Mouse (Mus musculus): ENCODE results near the gene Ccdc136.

Gene Ccdc136

GRCm38 (mm10) chr6:29436461-29436934 is 40.4 kb downstream of the Ccdc136 start:
- DNase-seq (ENCODE audit: low read depth, low spot score): no peak

- no peak for DNase-seq (ENCODE audit: low read depth, low spot score)
Observed at GRCm38 (mm10) chr6:29439251-29439650, 43.1 kb downstream of the Ccdc136 start.

- no peak for DNase-seq (ENCODE audit: low read depth, low spot score)
Observed at GRCm38 (mm10) chr6:29439789-29440188, 43.7 kb downstream of the Ccdc136 start.

DNA sequence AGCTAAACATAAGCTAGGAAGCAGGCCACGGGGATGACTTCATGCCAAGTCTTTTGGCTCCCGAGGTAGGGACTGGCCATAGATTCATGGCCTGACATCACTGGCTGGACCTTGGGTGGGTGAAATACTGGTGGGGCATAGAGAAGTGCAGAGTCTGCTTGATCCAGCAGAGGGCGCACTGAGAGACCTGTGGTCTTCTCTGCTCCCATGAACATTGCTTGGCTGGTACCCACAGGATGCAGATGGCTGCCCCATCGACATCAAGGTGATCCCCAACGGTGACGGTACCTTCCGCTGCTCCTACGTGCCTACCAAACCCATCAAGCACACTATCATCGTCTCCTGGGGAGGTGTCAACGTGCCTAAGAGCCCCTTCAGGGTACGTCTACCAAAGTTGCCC is 48.7 kb downstream of the Ccdc136 start:
- peak; percentile 52 for DNase-seq (ENCODE audit: low read depth, low spot score)

DNA sequence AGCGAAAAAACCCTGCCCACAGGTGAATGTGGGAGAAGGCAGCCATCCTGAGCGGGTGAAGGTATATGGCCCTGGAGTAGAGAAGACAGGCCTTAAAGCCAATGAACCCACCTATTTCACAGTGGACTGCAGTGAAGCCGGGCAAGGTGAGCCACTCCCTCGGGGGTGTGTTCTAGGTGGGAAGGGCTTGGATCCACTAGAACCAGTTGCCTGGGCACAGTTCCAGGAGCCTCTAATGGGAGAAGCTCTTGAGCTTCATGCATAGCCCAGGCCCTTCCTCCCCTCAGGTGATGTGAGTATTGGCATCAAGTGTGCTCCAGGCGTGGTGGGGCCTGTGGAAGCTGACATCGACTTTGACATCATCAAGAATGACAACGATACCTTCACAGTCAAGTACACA is 49.2 kb downstream of the Ccdc136 start:
- DNase-seq (ENCODE audit: low read depth, low spot score): no peak

DNA sequence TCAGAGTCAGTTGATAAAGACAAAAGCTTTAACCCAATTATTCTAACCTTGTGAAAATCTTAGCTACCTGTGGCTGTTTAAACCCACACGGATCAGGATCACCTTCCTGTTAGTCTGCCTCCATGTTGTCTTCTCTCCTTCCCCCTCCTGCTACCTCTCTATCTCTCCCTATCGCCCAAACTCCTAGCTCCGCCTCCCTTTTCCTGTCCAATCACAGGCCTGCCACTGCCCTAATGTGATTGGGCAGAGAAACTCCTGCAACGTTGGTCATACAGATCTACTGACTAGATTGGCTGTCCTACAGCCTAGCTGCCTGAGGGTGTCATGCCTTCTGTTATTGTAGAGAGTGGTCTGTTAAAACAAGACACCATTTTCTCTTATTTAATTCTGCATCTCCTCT is 53.7 kb downstream of the Ccdc136 start:
- no peak for DNase-seq (ENCODE audit: low read depth, low spot score)

DNA sequence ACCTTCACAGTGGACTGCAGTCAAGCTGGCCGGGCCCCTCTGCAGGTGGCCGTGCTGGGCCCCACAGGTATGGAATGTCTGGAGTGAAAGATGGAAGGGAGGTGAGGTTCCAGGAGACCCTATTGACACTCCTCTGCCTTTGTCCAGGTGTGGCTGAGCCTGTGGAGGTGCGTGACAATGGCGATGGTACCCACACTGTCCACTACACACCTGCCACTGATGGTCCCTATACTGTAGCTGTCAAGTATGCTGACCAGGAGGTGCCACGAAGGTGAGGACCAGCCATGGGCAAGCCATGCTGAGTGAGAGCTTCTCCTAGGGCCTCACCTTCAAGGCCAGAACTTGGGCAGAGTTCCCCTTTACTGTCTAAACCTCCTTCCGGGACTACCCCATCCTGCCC is 54.6 kb downstream of the Ccdc136 start:
- no peak for DNase-seq (ENCODE audit: low read depth, low spot score)

DNA sequence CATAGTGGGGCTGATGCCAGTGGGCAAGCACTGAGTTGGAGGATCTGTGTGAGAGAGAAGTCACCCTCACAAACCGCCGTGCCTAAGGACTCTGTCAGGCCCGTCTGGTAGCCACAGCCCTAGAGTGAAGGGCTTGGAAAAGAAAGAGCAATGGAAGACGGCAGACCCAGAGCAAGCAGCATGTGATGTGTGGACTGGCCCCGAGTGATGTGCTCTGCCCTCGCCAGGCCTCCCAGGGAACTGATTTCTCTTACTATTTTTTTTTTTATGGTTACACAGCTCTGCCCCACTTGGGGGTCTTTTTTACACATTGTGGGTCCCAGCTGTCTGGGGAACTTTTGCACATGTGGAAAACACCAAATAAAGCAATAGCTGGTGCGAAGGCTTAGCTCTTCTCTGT is 65.4 kb downstream of the Ccdc136 start:
- no peak for DNase-seq (ENCODE audit: low read depth, low spot score)

- no peak for DNase-seq (ENCODE audit: low read depth, low spot score)
Observed at GRCm38 (mm10) chr6:29463388-29463787, 67.3 kb downstream of the Ccdc136 start.

DNA sequence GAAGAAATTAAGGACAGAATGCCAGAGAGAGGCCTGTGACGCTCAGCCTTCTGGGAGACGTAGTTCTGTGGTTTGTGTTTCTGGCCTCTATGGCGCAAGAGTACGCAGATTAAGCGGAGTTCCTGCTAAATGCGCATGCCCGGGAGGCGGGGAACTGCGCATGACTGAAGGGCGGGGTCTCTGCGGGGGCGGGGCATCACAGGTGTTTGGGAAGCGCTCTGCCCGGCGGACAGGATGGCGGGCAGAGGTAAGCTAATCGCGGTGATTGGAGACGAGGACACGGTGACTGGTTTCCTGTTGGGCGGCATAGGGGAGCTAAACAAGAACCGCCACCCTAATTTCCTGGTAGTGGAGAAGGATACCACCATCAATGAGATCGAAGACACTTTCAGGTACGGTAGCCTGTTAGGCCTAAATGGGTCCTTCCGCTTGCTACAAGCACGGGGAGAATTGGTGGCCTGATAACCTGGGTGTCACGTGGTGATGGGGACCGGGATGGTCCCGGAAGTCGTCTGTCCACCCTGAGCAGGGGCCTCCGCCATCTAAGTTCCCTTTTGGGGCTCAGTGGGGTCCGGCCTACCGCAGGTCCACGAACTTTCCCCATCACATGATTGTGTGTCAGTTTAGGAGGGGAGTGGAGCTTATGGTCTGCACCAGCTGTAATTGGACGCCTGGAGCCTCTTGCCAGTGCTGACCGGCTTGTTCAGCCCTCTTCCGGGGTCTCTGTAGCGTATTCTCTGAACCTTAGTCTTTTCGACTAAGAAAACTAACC is 71.7 kb downstream of the Ccdc136 start, which contains the start of gene Atp6v1f:
TSS of gene Atp6v1f (plus strand) at position 136 of the 772 bp plus-strand sequence.
- peak; percentile 96 for DNase-seq (ENCODE audit: low read depth, low spot score)

- no peak for DNase-seq (ENCODE audit: low read depth, low spot score)
Observed at GRCm38 (mm10) chr6:29468851-29469250, 72.7 kb downstream of the Ccdc136 start.

DNA sequence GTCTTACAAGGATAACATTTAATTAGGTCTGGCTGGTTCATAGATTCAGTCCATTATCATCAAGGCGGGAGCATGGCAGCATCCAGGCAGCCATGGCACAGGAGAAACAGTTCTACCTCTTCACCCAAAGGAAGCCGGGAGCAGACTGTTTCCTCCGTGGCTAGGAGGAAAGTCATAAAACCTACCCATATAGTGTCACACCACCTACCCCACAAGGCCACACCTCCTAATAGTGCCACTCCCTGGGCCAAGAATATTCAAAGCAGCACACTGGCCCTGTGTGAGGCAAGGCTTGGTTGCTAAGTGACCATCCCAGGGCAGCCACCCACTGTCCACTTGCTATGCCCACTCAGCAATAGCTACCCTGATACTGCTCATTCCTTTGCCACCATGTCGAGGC is 75.0 kb downstream of the Ccdc136 start, which contains the start of gene Atp6v1fnb:
TSS of gene Atp6v1fnb (plus strand) at position 301 of the 400 bp plus-strand sequence.
- no peak for DNase-seq (ENCODE audit: low read depth, low spot score)

GRCm38 (mm10) chr6:29473941-29474691 is 78.0 kb downstream of the Ccdc136 start:
- DNase-seq (ENCODE audit: low read depth, low spot score): peak; percentile 84

GRCm38 (mm10) chr6:29474736-29475135 is 78.6 kb downstream of the Ccdc136 start:
- DNase-seq (ENCODE audit: low read depth, low spot score): no peak
